Mouse (Mus musculus) left cerebral cortex, postnatal 25 days (tissue): ENCODE measurements at regions not wholly inside any gene's neighbourhood (a gene's known extent, or its start where the extent isn't known, plus 50 kb on each side); places are given as distances from the start of the nearest gene placed in this dataset.
A peak's percentile ranks its signal among the peaks of the same experiment; 100 is the strongest.

Experiments used
- DNase-seq, 2 experiments: peaks; one replicate each; pipeline ENCODE4 v3.0.0; 2022; ENCODE audit warnings: low spot score in 2 of 2, mixed read lengths in 1 of 2
- intact Hi-C: fragments of 180-260 bp; cut with DNase I; formaldehyde crosslinking; loops from one replicate; pipeline ENCODE4 v1.15.1; 2025

GRCm38 (mm10) chr10:111801021-111801793 is 171.3 kb upstream of the Krr1 start:
- DNase-seq, result no peak
- intact Hi-C loops, result no loop called here

GRCm38 (mm10) chr10:111801794-111802359 is 170.6 kb upstream of the Krr1 start:
- intact Hi-C loops, result no loop called here

GRCm38 (mm10) chr10:111806333-111806732 is 166.1 kb upstream of the Krr1 start:
- intact Hi-C loops, result no loop called here
- no peak for DNase-seq

More at GRCm38 (mm10) chr10:111801794-111802359, 170.6 kb upstream of the Krr1 start:
- DNase-seq, result no peak

- intact Hi-C loops, result no loop called here
- DNase-seq, result no peak
These were observed 165.5 kb upstream of the Krr1 start for GRCm38 (mm10) chr10:111806916-111807315.

GRCm38 (mm10) chr10:111813736-111814135 is 158.7 kb upstream of the Krr1 start:
- no peak for DNase-seq
- intact Hi-C loops, result no loop called here

GRCm38 (mm10) chr10:111814648-111815047 is 157.8 kb upstream of the Krr1 start:
- intact Hi-C loops, result no loop called here
- no peak for DNase-seq

GRCm38 (mm10) chr10:111815160-111815559 is 157.3 kb upstream of the Krr1 start:
- intact Hi-C loops, result no loop called here
- DNase-seq, result no peak

- intact Hi-C loops, result no loop called here
- peak in 1 of 2 experiments; percentile 24 for DNase-seq
These were observed 156.5 kb upstream of the Krr1 start for GRCm38 (mm10) chr10:111815821-111816599.

- intact Hi-C loops, result no loop called here
- no peak for DNase-seq
These were observed 152.6 kb upstream of the Krr1 start for GRCm38 (mm10) chr10:111819755-111820451.

GRCm38 (mm10) chr10:111824820-111825219 is 147.6 kb upstream of the Krr1 start:
- DNase-seq, result no peak
- intact Hi-C loops, result no loop called here

- DNase-seq, result peak in 1 of 2 experiments; percentile 30
- intact Hi-C loops, result no loop called here
These were observed 146.3 kb upstream of the Krr1 start for GRCm38 (mm10) chr10:111826033-111826754.

GRCm38 (mm10) chr10:111827246-111827645 is 145.2 kb upstream of the Krr1 start:
- no peak for DNase-seq
- intact Hi-C loops, result no loop called here

GRCm38 (mm10) chr10:111827930-111828329 is 144.5 kb upstream of the Krr1 start:
- DNase-seq, result no peak
- intact Hi-C loops, result no loop called here

GRCm38 (mm10) chr10:111828610-111829009 is 143.9 kb upstream of the Krr1 start:
- intact Hi-C loops, result no loop called here
- no peak for DNase-seq

GRCm38 (mm10) chr10:111829291-111829690 is 143.2 kb upstream of the Krr1 start:
- intact Hi-C loops, result no loop called here
- no peak for DNase-seq

- intact Hi-C loops, result no loop called here
- DNase-seq, result no peak
These were observed 141.4 kb upstream of the Krr1 start for GRCm38 (mm10) chr10:111831105-111831504.

- intact Hi-C loops, result no loop called here
- no peak for DNase-seq
These were observed 138.9 kb upstream of the Krr1 start for GRCm38 (mm10) chr10:111833611-111834010.

GRCm38 (mm10) chr10:111834280-111834679 is 138.2 kb upstream of the Krr1 start:
- intact Hi-C loops, result no loop called here

More at GRCm38 (mm10) chr10:111834280-111834679, 138.2 kb upstream of the Krr1 start:
- DNase-seq, result no peak
